Mouse (Mus musculus): ENCODE measurements at regions not wholly inside any gene's neighbourhood (a gene's known extent, or its start where the extent isn't known, plus 50 kb on each side); places are given as distances from the start of the nearest gene placed in this dataset.

GRCm38 (mm10) chr9:101342887-101343286 lies 91.3 kb upstream of the Ppp2r3a start:
- no peak for TF ChIP-seq CTCF (IDR thresholded peaks at IDR 0.05; ENCODE audit: low read depth)
- no peak for TF ChIP-seq EP300 (optimal IDR thresholded peaks at IDR 0.05)
